Comparison of ENCODE assay signal across 8 mouse cellular contexts in genomic region chr19:42752363-42752931, GRCm38 (mm10). TPM values are rescaled to one million over a fixed set of nuclear protein-coding genes. Genes with fewer than 3 reads are reported as not detected.
A peak's percentile ranks its signal among the peaks of the same experiment; 100 is the strongest.
DNase-seq lines count a peak whose midpoint lies in the region; ATAC-seq lines count a peak whose summit lies in the region.

TSS of gene Pyroxd2 (minus strand) at chr19:42752775.

- no peaks in the 10 kb centered on the region for H3K9me3 ChIP-seq in embryonic facial prominence, embryonic 10.5 days
- no peaks in the 10 kb centered on the region for H3K9me3 ChIP-seq in intestine, embryonic 16.5 days (ENCODE audit: control insufficient read depth, low read length)

- ATAC-seq in intestine, embryonic 16.5 days = peak; percentile 91
- peak; percentile 71 for ATAC-seq in megakaryocyte progenitor cell, adult 5-6 weeks (replicated peaks; ENCODE audit: poor library complexity)

- WGBS in embryonic facial prominence, embryonic 10.5 days = 4% methylated on average over 22 of the region's 22 CpGs
- WGBS in intestine, embryonic 16.5 days = 2% methylated on average over 22 of the region's 22 CpGs

- peak within 1 kb of the TSS; percentile 54 for H3K4me3 ChIP-seq in embryonic facial prominence, embryonic 10.5 days
- H3K4me3 ChIP-seq in intestine, embryonic 16.5 days (ENCODE audit: low read length) = peak within 1 kb of the TSS; percentile 52

- peaks cover 55% of the 10 kb centered on the region for H3K4me1 ChIP-seq in embryonic facial prominence, embryonic 10.5 days
- H3K4me1 ChIP-seq in intestine, embryonic 16.5 days (ENCODE audit: control insufficient read depth, insufficient read depth, low read length) = peaks cover 20% of the 10 kb centered on the region

- DNase-seq in adrenal gland, postnatal 4 days (ENCODE audit: low spot score in 2 of 2) = peak; percentile 52 to 72
- peak; percentile 82 for DNase-seq in embryonic facial prominence, embryonic 10.5 days (ENCODE audit: low spot score)
- peak; percentile 75 to 88 for DNase-seq in gastrocnemius, postnatal 4 days (ENCODE audit: low spot score in 2 of 2)
- peak; percentile 54 to 65 for DNase-seq in left cerebral cortex, postnatal 14 days (ENCODE audit: low spot score in 2 of 2)
- peak; percentile 48 for DNase-seq in right cerebral cortex, postnatal 25 days
- DNase-seq in natural killer cell, adult 2 months (ENCODE audit: low spot score in 2 of 2) = no peak

- peak within 1 kb of the TSS; percentile 88 for H3K9ac ChIP-seq in intestine, embryonic 16.5 days (ENCODE audit: low read depth, low read length)

- peak within 1 kb of the TSS; percentile 70 for H3K4me2 ChIP-seq in intestine, embryonic 16.5 days (ENCODE audit: low read depth, low read length)

- H3K27ac ChIP-seq in embryonic facial prominence, embryonic 10.5 days (replicated peaks) = peak within 1 kb of the TSS; percentile 87
- H3K27ac ChIP-seq in intestine, embryonic 16.5 days (ENCODE audit: low read length) = peak within 1 kb of the TSS; percentile 95

- H3K36me3 ChIP-seq in embryonic facial prominence, embryonic 10.5 days (replicated peaks) = no peaks in the 10 kb centered on the region
- no peaks in the 10 kb centered on the region for H3K36me3 ChIP-seq in intestine, embryonic 16.5 days (ENCODE audit: control insufficient read depth, insufficient read depth, low read length)

- intact Hi-C loops in left cerebral cortex, postnatal 14 days (cut with DNase I) = no loop called here

- H3K27me3 ChIP-seq in embryonic facial prominence, embryonic 10.5 days (replicated peaks; ENCODE audit: low read depth, poor library complexity, severe bottlenecking) = peaks cover 10% of the 10 kb centered on the region; the same call in 1 of the 2 replicates
- no peaks in the 10 kb centered on the region for H3K27me3 ChIP-seq in intestine, embryonic 16.5 days (replicated peaks; ENCODE audit: control insufficient read depth, insufficient read depth, low read length)

RNA-seq across cellular contexts. Expression of gene Pyroxd2, which starts in this region (rescaled TPM):
- total RNA-seq in adrenal gland, postnatal 4 days (2021) = 10 to 100 TPM; 54.2 to 55.8 TPM
- 1.00 and 1.0 TPM in 2 replicates for polyA plus RNA-seq in embryonic facial prominence, embryonic 10.5 days (2016; fragmentation: Nextera tagmentation; extraction: Ambion mirVana)
- 1 to 10 TPM; 5.5 to 7.3 TPM for total RNA-seq in gastrocnemius, postnatal 4 days (2021)
- 11.0 and 14.0 TPM in 2 replicates for polyA plus RNA-seq in intestine, embryonic 16.5 days (2015; fragmentation: Nextera tagmentation; extraction: Ambion mirVana)
- 1 to 10 TPM; 2.8 to 2.9 TPM for total RNA-seq in left cerebral cortex, postnatal 14 days (2021)
- total RNA-seq in megakaryocyte progenitor cell, adult 5-6 weeks (2015) = 3.6 and 3.8 TPM in 2 replicates
- total RNA-seq in megakaryocyte progenitor cell, adult 5-6 weeks (2017) = 3.2 and 3.7 TPM in 2 replicates

Comparison
In these comparisons a context has a peak if more than half of its experiments do, and no peak if none do; other contexts are left out.
1. RNA of gene Pyroxd2 (total RNA-seq): 54.2 to 55.8 TPM in adrenal gland, postnatal 4 days; 5.5 to 7.3 TPM in gastrocnemius, postnatal 4 days, 3.2 to 3.8 TPM in megakaryocyte progenitor cell, adult 5-6 weeks and 2.8 to 2.9 TPM in left cerebral cortex, postnatal 14 days; every median in the first group is over 4 times any median in the second.
2. DNase-seq: peak in adrenal gland, postnatal 4 days (2 of 2), embryonic facial prominence, embryonic 10.5 days (single experiment), gastrocnemius, postnatal 4 days (2 of 2), left cerebral cortex, postnatal 14 days (2 of 2) and right cerebral cortex, postnatal 25 days (single experiment); none in natural killer cell, adult 2 months (0 of 2).